20 mouse cellular contexts compared by ENCODE assay signal in the genomic region with DNA sequence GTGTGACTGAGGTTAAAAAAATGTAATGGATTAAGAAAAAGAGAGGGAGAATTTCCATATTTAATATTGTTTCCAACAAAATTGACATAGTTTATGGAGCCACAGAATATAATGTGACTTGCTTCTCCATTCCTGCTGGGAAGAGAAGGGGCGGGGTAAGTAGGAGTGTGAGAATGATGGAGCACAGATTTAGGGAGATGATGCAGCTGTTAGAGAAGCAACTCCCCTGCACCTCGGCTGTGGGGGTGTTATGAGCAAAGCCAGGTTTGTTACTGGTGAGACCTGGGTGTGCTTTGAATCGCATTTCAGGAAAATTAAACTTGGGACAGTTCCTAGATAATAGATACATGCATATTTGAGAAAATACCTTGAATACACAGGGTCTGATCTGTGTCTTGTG.
DNase-seq lines count a peak whose midpoint lies in the region; ATAC-seq and TF ChIP-seq lines count a peak whose summit lies in the region.
"Had no signal": no experiment of that assay in that cellular context is flagged by ENCODE, and none has a peak within 500 bp of the region (broad histone marks: within the 10 kb centered on the region; RNA-seq: fewer than 3 reads in every experiment).

No protein-coding gene starts in this region.

- H3K9ac ChIP-seq in kidney, embryonic 16.5 days (replicated peaks; ENCODE audit: low read length): no peak overlapping the region
- H3K9ac ChIP-seq: embryonic facial prominence, embryonic 12.5 days; forebrain, embryonic 15.5 days; heart, embryonic 15.5 days; hindbrain, embryonic 14.5 days had no signal

- TF ChIP-seq CTCF in left cerebral cortex, adult 2 months (IDR thresholded peaks at IDR 0.05): no peak

- H3K4me2 ChIP-seq in kidney, embryonic 16.5 days (replicated peaks; ENCODE audit: low read depth, low read length): no peak overlapping the region
- H3K4me2 ChIP-seq: embryonic facial prominence, embryonic 12.5 days; forebrain, embryonic 15.5 days; heart, embryonic 11.5 days; heart, embryonic 15.5 days; hindbrain, embryonic 14.5 days had no signal

- 40% methylated on average over 3 of the region's 3 CpGs for WGBS in kidney, embryonic 16.5 days

- no peak for ATAC-seq in kidney, embryonic 16.5 days (ENCODE audit: low FRiP score, low TSS enrichment)
- ATAC-seq: forebrain, embryonic 15.5 days had no signal

- no peaks in the 10 kb centered on the region for H3K9me3 ChIP-seq in kidney, embryonic 16.5 days (ENCODE audit: low read length)
- H3K9me3 ChIP-seq: embryonic facial prominence, embryonic 12.5 days; forebrain, embryonic 15.5 days; heart, embryonic 15.5 days had no signal

- intact Hi-C loops in left cerebral cortex, adult 2 months (cut with DNase I): loop anchor here (2.0 to 10.0 kb wide), 3 partner anchors 73 to 156 kb away; no protein-coding TSS in a partner anchor
- intact Hi-C loops in left cerebral cortex, postnatal 4 days (cut with DNase I): loop anchor here (5.0 to 10.0 kb wide), 2 partner anchors 273 to 499 kb away; no protein-coding TSS in a partner anchor

- H3K27me3 ChIP-seq in kidney, embryonic 16.5 days (ENCODE audit: insufficient read depth, low read length): no peaks in the 10 kb centered on the region
- H3K27me3 ChIP-seq: forebrain, embryonic 15.5 days; heart, embryonic 15.5 days had no signal

- no peak overlapping the region for H3K4me3 ChIP-seq in kidney, embryonic 16.5 days (ENCODE audit: low read length)
- no peak overlapping the region for H3K4me3 ChIP-seq in left cerebral cortex, adult 2 months
- H3K4me3 ChIP-seq: embryonic facial prominence, embryonic 12.5 days; forebrain, embryonic 15.5 days; heart, adult 2 months; heart, embryonic 15.5 days had no signal

- no peaks in the 10 kb centered on the region for H3K36me3 ChIP-seq in kidney, embryonic 16.5 days (ENCODE audit: insufficient read depth, low read length)
- H3K36me3 ChIP-seq: embryonic facial prominence, embryonic 12.5 days; forebrain, embryonic 15.5 days; heart, embryonic 15.5 days had no signal

- H3K4me1 ChIP-seq in kidney, embryonic 16.5 days (ENCODE audit: insufficient read depth, low read length): no peaks in the 10 kb centered on the region
- H3K4me1 ChIP-seq: embryonic facial prominence, embryonic 12.5 days; heart, embryonic 15.5 days had no signal

- peak; percentile 47 to 70 for DNase-seq in frontal cortex, adult 2 months (ENCODE audit: extremely low spot score in 1 of 2, low spot score in 1 of 2)
- no peak for DNase-seq in frontal cortex, postnatal 10 days (ENCODE audit: low spot score in 2 of 2)
- DNase-seq in kidney, postnatal 4 days: peak; percentile 4 to 11
- peak; percentile 18 to 37 for DNase-seq in left cerebral cortex, adult 2 months (ENCODE audit: extremely low spot score in 1 of 2, low spot score in 2 of 2)
- no peak for DNase-seq in left cerebral cortex, postnatal 4 days
- peak; percentile 78 for DNase-seq in brain, adult 2 months (ENCODE audit: low read depth, low spot score)
- no peak for DNase-seq in yolk sac, embryonic 10.5 days (ENCODE audit: low spot score)
- DNase-seq: adrenal gland, postnatal 10 days; cerebellum, adult 11-12 months; cerebellum, adult 9-10 months; cerebellum, postnatal 25 days; gastrocnemius, postnatal 14 days; heart, adult 2 months; heart, postnatal 14 days had no signal

- H3K27ac ChIP-seq in kidney, embryonic 16.5 days (ENCODE audit: low read length): no peak overlapping the region
- H3K27ac ChIP-seq in left cerebral cortex, adult 2 months: peak overlapping the region; percentile 57; the same call in 1 of the 2 replicates
- H3K27ac ChIP-seq: embryonic facial prominence, embryonic 12.5 days; forebrain, embryonic 15.5 days; heart, adult 2 months; heart, embryonic 15.5 days; hindbrain, embryonic 14.5 days had no signal

Comparison
In these comparisons a context has a peak if more than half of its experiments do, and no peak if none do; other contexts are left out.
1. DNase-seq: peak in frontal cortex, adult 2 months (2 of 2), kidney, postnatal 4 days (2 of 2), left cerebral cortex, adult 2 months (2 of 2) and brain, adult 2 months (single experiment); none in frontal cortex, postnatal 10 days (0 of 2), left cerebral cortex, postnatal 4 days (single experiment) and yolk sac, embryonic 10.5 days (single experiment).